Mouse (Mus musculus) lung, postnatal 36 days (tissue): ENCODE data around the gene Dct.

Experiments used
- DNase-seq: peaks from one replicate; pipeline ENCODE4 v3.0.0; 2022; ENCODE audit warnings: mixed read lengths

The Dct gene

GRCm38 (mm10) chr14:118051975-118052630 lies at the start of gene Dct:
TSS of gene Dct (minus strand) at chr14:118052244.
- DNase-seq = no peak

GRCm38 (mm10) chr14:118101227-118101990 lies 49.4 kb upstream of the Dct start:
- DNase-seq = peak; percentile 15

- no peak for DNase-seq
Measured at GRCm38 (mm10) chr14:118098265-118098664, 46.2 kb upstream of the Dct start.

- peak; percentile 27 for DNase-seq
Measured at GRCm38 (mm10) chr14:118089806-118090392, 37.9 kb upstream of the Dct start.

- DNase-seq = peak; percentile 94
Measured at GRCm38 (mm10) chr14:118089215-118089805, 37.3 kb upstream of the Dct start.

- DNase-seq = peak; percentile 63
Measured at GRCm38 (mm10) chr14:118088437-118089207, 36.6 kb upstream of the Dct start.

- DNase-seq = no peak
Measured at GRCm38 (mm10) chr14:118086271-118087035, 34.4 kb upstream of the Dct start.

- DNase-seq = no peak
Measured at GRCm38 (mm10) chr14:118083851-118084250, 31.8 kb upstream of the Dct start.

- DNase-seq = no peak
Measured at GRCm38 (mm10) chr14:118080606-118081005, 28.6 kb upstream of the Dct start.

GRCm38 (mm10) chr14:118070100-118070499 lies 18.1 kb upstream of the Dct start:
- no peak for DNase-seq

- DNase-seq = no peak
Measured at GRCm38 (mm10) chr14:118069439-118070079, 17.5 kb upstream of the Dct start.

- DNase-seq = no peak
Measured at GRCm38 (mm10) chr14:118061766-118062432, 9.9 kb upstream of the Dct start.

- DNase-seq = no peak
Measured at GRCm38 (mm10) chr14:118058581-118058886, 6.5 kb upstream of the Dct start.

- DNase-seq = peak; percentile 16
Measured at GRCm38 (mm10) chr14:118057696-118058580, 5.9 kb upstream of the Dct start.

- DNase-seq = no peak
Measured at GRCm38 (mm10) chr14:118052770-118053169, 726 bp upstream of the Dct start.

- no peak for DNase-seq
Measured at GRCm38 (mm10) chr14:118051396-118051795, 648 bp downstream of the Dct start.

GRCm38 (mm10) chr14:118050990-118051389 lies 1.1 kb downstream of the Dct start:
- peak; percentile 74 for DNase-seq

GRCm38 (mm10) chr14:118050431-118050830 lies 1.6 kb downstream of the Dct start:
- DNase-seq = no peak

GRCm38 (mm10) chr14:118049648-118050238 lies 2.3 kb downstream of the Dct start:
- no peak for DNase-seq

GRCm38 (mm10) chr14:118042963-118043362 lies 9.1 kb downstream of the Dct start:
- peak; percentile 21 for DNase-seq
